Mouse (Mus musculus): Measurements from ENCODE around the gene Slc40a1.
A peak's percentile ranks its signal among the peaks of the same experiment; 100 is the strongest.

The Slc40a1 gene

GRCm38 (mm10) chr1:45882076-45882475 is 44.2 kb downstream of the Slc40a1 start:
- no peak for DNase-seq

GRCm38 (mm10) chr1:45881228-45881832 is 45.0 kb downstream of the Slc40a1 start:
- no peak for DNase-seq

- no peak for DNase-seq
Observed at GRCm38 (mm10) chr1:45877463-45877862, 48.9 kb downstream of the Slc40a1 start.

- no peak for DNase-seq
Observed at GRCm38 (mm10) chr1:45876450-45877198, 49.7 kb downstream of the Slc40a1 start.

GRCm38 (mm10) chr1:45875640-45876039 is 50.7 kb downstream of the Slc40a1 start:
- no peak for DNase-seq

- DNase-seq: no peak
Observed at GRCm38 (mm10) chr1:45873250-45873649, 53.1 kb downstream of the Slc40a1 start.

- DNase-seq: no peak
Observed at GRCm38 (mm10) chr1:45868479-45869137, 57.7 kb downstream of the Slc40a1 start.

GRCm38 (mm10) chr1:45868050-45868449 is 58.3 kb downstream of the Slc40a1 start:
- DNase-seq: no peak

- no peak for DNase-seq
Observed at GRCm38 (mm10) chr1:45866288-45867018, 59.9 kb downstream of the Slc40a1 start.

- no peak for DNase-seq
Observed at GRCm38 (mm10) chr1:45865727-45866126, 60.6 kb downstream of the Slc40a1 start.

GRCm38 (mm10) chr1:45865316-45865715 is 61.0 kb downstream of the Slc40a1 start:
- DNase-seq: no peak

GRCm38 (mm10) chr1:45864564-45865014 is 61.7 kb downstream of the Slc40a1 start:
- peak; percentile 97 for DNase-seq

- DNase-seq: no peak
Observed at GRCm38 (mm10) chr1:45863641-45864040, 62.7 kb downstream of the Slc40a1 start.

- no peak for DNase-seq
Observed at GRCm38 (mm10) chr1:45861162-45861561, 65.2 kb downstream of the Slc40a1 start.

GRCm38 (mm10) chr1:45860349-45860748 is 66.0 kb downstream of the Slc40a1 start:
- DNase-seq: peak; percentile 88

Data from heart, adult 11 months (tissue).